Mouse (Mus musculus) forebrain, embryonic 15.5 days (tissue): ENCODE measurements around the gene Dmbx1. TPM values are rescaled to one million over a fixed set of nuclear protein-coding genes. Genes with fewer than 3 reads are reported as not detected.

Source experiments
- ATAC-seq: fragments of 200-750 bp; cut with Nextera tagmentation; replicated peaks from 2 replicates; pipeline ENCODE4 v1.8.0; 2017; ENCODE audit warnings: mild to moderate bottlenecking, moderate TSS enrichment, moderate library complexity
- H3K27ac ChIP-seq: fragments of 300-500 bp; sonication (generic); replicated peaks from 2 replicates; pipeline ENCODE4 v1.5.1; 2015; ENCODE audit warnings: mild to moderate bottlenecking, inconsistent platforms
- H3K27me3 ChIP-seq: fragments of 300-500 bp; sonication (generic); 2 replicates; pipeline ENCODE4 v1.6.1; 2015; ENCODE audit warnings: inconsistent platforms
- H3K36me3 ChIP-seq: fragments of 300-500 bp; sonication (generic); 2 replicates; pipeline ENCODE4 v1.6.1; 2015; ENCODE audit warnings: mild to moderate bottlenecking, inconsistent platforms
- H3K4me1 ChIP-seq: fragments of 300-500 bp; sonication (generic); 2 replicates; pipeline ENCODE4 v1.6.1; 2015; ENCODE audit warnings: inconsistent platforms
- H3K4me2 ChIP-seq: fragments of 300-500 bp; sonication (generic); replicated peaks from 2 replicates; pipeline ENCODE4 v1.6.1; 2015; ENCODE audit warnings: mild to moderate bottlenecking, inconsistent platforms
- H3K4me3 ChIP-seq: fragments of 300-500 bp; sonication (generic); 2 replicates; pipeline ENCODE4 v1.5.1; 2015; ENCODE audit warnings: mild to moderate bottlenecking, inconsistent platforms
- H3K9ac ChIP-seq: fragments of 300-500 bp; sonication (generic); replicated peaks from 2 replicates; pipeline ENCODE4 v1.6.1; 2015; ENCODE audit warnings: mild to moderate bottlenecking, inconsistent platforms
- H3K9me3 ChIP-seq: fragments of 300-500 bp; sonication (generic); 2 replicates; pipeline ENCODE4 v1.6.1; 2016; ENCODE audit warnings: inconsistent platforms
- WGBS: fragments of 180-500 bp; shearing (Covaris S2); methylation state at CpG from one replicate; pipeline ENCODE4 v1.1.7; 2015; ENCODE audit warnings: mixed read lengths; 5-methylcytosine and 5-hydroxymethylcytosine counted together
- polyA plus RNA-seq: library from polyadenylated mRNA; unstranded; fragments of >200 nt; fragmentation: Nextera tagmentation; extraction: Ambion mirVana; gene quantifications from 2 replicates; pipeline ENCODE4 v1.2.1, GENCODE M21; 2015

The Dmbx1 gene
- polyA plus RNA-seq, 1 experiment from 2014 or later: 0.23 TPM

- no peak for ATAC-seq
- Histone ChIP-seq H3K4me2 (no peak overlapping the region), H3K9ac (no peak overlapping the region), H3K27me3 (peaks cover 70% of the 10 kb centered on the region), H3K27ac (no peak overlapping the region), H3K9me3 (no peaks in the 10 kb centered on the region), H3K36me3 (no peaks in the 10 kb centered on the region), H3K4me3 (no peak overlapping the region), H3K4me1 (peaks cover 19% of the 10 kb centered on the region)
- WGBS: 74% methylated on average over 3 of the region's 3 CpGs
Observed at GRCm38 (mm10) chr4:115906791-115907190, 32.9 kb downstream of the Dmbx1 start.

GRCm38 (mm10) chr4:115905701-115906100, 34.0 kb downstream of the Dmbx1 start:
- peaks cover 19% of the 10 kb centered on the region for H3K4me1 ChIP-seq
- H3K27ac ChIP-seq: no peak overlapping the region
- H3K4me3 ChIP-seq: no peak overlapping the region
- H3K9ac ChIP-seq: no peak overlapping the region
- peaks cover 67% of the 10 kb centered on the region for H3K27me3 ChIP-seq
- no peak overlapping the region for H3K4me2 ChIP-seq
- no peaks in the 10 kb centered on the region for H3K36me3 ChIP-seq
- 3% methylated on average over 7 of the region's 7 CpGs for WGBS
- no peak for ATAC-seq
- no peaks in the 10 kb centered on the region for H3K9me3 ChIP-seq

- no peaks in the 10 kb centered on the region for H3K9me3 ChIP-seq
- H3K4me2 ChIP-seq: no peak overlapping the region
- no peak overlapping the region for H3K4me3 ChIP-seq
- no peaks in the 10 kb centered on the region for H3K36me3 ChIP-seq
- H3K27me3 ChIP-seq: peaks cover 73% of the 10 kb centered on the region
- WGBS: 2% methylated on average over 12 of the region's 12 CpGs
- no peak overlapping the region for H3K9ac ChIP-seq
- no peak for ATAC-seq
- H3K4me1 ChIP-seq: peaks cover 19% of the 10 kb centered on the region
- no peak overlapping the region for H3K27ac ChIP-seq
Observed at GRCm38 (mm10) chr4:115904375-115904774, 35.4 kb downstream of the Dmbx1 start.

- H3K4me2 ChIP-seq: no peak overlapping the region
- no peaks in the 10 kb centered on the region for H3K36me3 ChIP-seq
- 16% methylated on average over 5 of the region's 5 CpGs for WGBS
- H3K27me3 ChIP-seq: peaks cover 84% of the 10 kb centered on the region
- H3K4me1 ChIP-seq: peaks cover 17% of the 10 kb centered on the region
- no peaks in the 10 kb centered on the region for H3K9me3 ChIP-seq
- no peak overlapping the region for H3K4me3 ChIP-seq
- H3K27ac ChIP-seq: no peak overlapping the region
- no peak overlapping the region for H3K9ac ChIP-seq
- no peak for ATAC-seq
Observed at GRCm38 (mm10) chr4:115902816-115903215, 36.9 kb downstream of the Dmbx1 start.

- Histone ChIP-seq H3K9me3 (no peaks in the 10 kb centered on the region), H3K27me3 (peaks cover 55% of the 10 kb centered on the region), H3K27ac (no peak overlapping the region), H3K4me2 (peak overlapping the region; percentile 92), H3K4me3 (peak overlapping the region; percentile 46), H3K4me1 (peaks cover 8% of the 10 kb centered on the region), H3K9ac (peak overlapping the region; percentile 46), H3K36me3 (no peaks in the 10 kb centered on the region)
- peak; percentile 61 for ATAC-seq
- under 1% methylated on average over 56 of the region's 56 CpGs for WGBS
Observed at GRCm38 (mm10) chr4:115897901-115898631, 41.7 kb downstream of the Dmbx1 start.

GRCm38 (mm10) chr4:115894281-115894680, 45.4 kb downstream of the Dmbx1 start:
- Histone ChIP-seq H3K36me3 (no peaks in the 10 kb centered on the region), H3K27ac (no peak overlapping the region), H3K4me1 (peaks cover 16% of the 10 kb centered on the region), H3K9me3 (no peaks in the 10 kb centered on the region), H3K27me3 (peaks cover 51% of the 10 kb centered on the region), H3K9ac (no peak overlapping the region), H3K4me2 (no peak overlapping the region), H3K4me3 (no peak overlapping the region)
- WGBS: 8% methylated on average over 3 of the region's 3 CpGs
- no peak for ATAC-seq

- Histone ChIP-seq H3K27me3 (peaks cover 22% of the 10 kb centered on the region), H3K9ac (0 out of 2 replicates have a peak within 1 kb of the TSS, but pooled peaks have one; percentile 12), H3K4me2 (peak within 1 kb of the TSS; percentile 50), H3K9me3 (no peaks in the 10 kb centered on the region), H3K27ac (no peak within 1 kb of the TSS), H3K4me3 (peak within 1 kb of the TSS; percentile 29), H3K36me3 (no peaks in the 10 kb centered on the region), H3K4me1 (peaks cover 8% of the 10 kb centered on the region)
- 1% methylated on average over 30 of the region's 31 CpGs for WGBS
- ATAC-seq: 0 out of 2 replicates have a peak, but pooled peaks have one; percentile 7
Observed at GRCm38 (mm10) chr4:115890553-115890952, 49.2 kb downstream of the Dmbx1 start, which contains the start of gene 6430628N08Rik. 6430628N08Rik (plus strand) TSS chr4:115890665.

GRCm38 (mm10) chr4:115890066-115890465, 49.7 kb downstream of the Dmbx1 start:
- H3K9me3 ChIP-seq: no peaks in the 10 kb centered on the region
- no peaks in the 10 kb centered on the region for H3K36me3 ChIP-seq
- peaks cover 22% of the 10 kb centered on the region for H3K27me3 ChIP-seq
- H3K4me2 ChIP-seq: peak overlapping the region; percentile 50
- H3K27ac ChIP-seq: no peak overlapping the region
- 0 out of 2 replicates have a peak overlapping the region, but pooled peaks have one; percentile 12 for H3K9ac ChIP-seq
- H3K4me3 ChIP-seq: peak overlapping the region; percentile 29
- 7% methylated on average over 6 of the region's 6 CpGs for WGBS
- ATAC-seq: 0 out of 2 replicates have a peak, but pooled peaks have one; percentile 12
- H3K4me1 ChIP-seq: peaks cover 8% of the 10 kb centered on the region

GRCm38 (mm10) chr4:115886875-115887274, 52.9 kb downstream of the Dmbx1 start:
- Histone ChIP-seq H3K4me3 (no peak overlapping the region), H3K4me2 (no peak overlapping the region), H3K9ac (no peak overlapping the region), H3K36me3 (no peaks in the 10 kb centered on the region), H3K4me1 (peaks cover 8% of the 10 kb centered on the region), H3K9me3 (no peaks in the 10 kb centered on the region), H3K27me3 (peaks cover 20% of the 10 kb centered on the region), H3K27ac (no peak overlapping the region)
- no peak for ATAC-seq
- WGBS: 63% methylated on average over 1 of the region's 1 CpGs

- Histone ChIP-seq H3K27ac (peak overlapping the region; percentile 4; the same call in 1 of the 2 replicates), H3K4me3 (no peak overlapping the region), H3K9me3 (no peaks in the 10 kb centered on the region), H3K9ac (no peak overlapping the region), H3K27me3 (peaks cover 10% of the 10 kb centered on the region), H3K4me2 (no peak overlapping the region), H3K4me1 (peaks cover 18% of the 10 kb centered on the region), H3K36me3 (no peaks in the 10 kb centered on the region)
- 78% methylated on average over 3 of the region's 3 CpGs for WGBS
- ATAC-seq: peak; percentile 62; the same call in 1 of the 2 replicates
Observed at GRCm38 (mm10) chr4:115885846-115886245, 53.9 kb downstream of the Dmbx1 start.

- Histone ChIP-seq H3K27me3 (no peaks in the 10 kb centered on the region), H3K9me3 (no peaks in the 10 kb centered on the region), H3K4me2 (no peak within 1 kb of the TSS), H3K4me3 (no peak within 1 kb of the TSS), H3K4me1 (peaks cover 11% of the 10 kb centered on the region), H3K36me3 (no peaks in the 10 kb centered on the region), H3K27ac (no peak within 1 kb of the TSS), H3K9ac (no peak within 1 kb of the TSS)
- WGBS: 78% methylated on average over 6 of the region's 6 CpGs
- ATAC-seq: no peak
Observed at GRCm38 (mm10) chr4:115884022-115884421, 55.7 kb downstream of the Dmbx1 start, which contains the start of gene Kncn. Kncn (plus strand) TSS chr4:115884400.

GRCm38 (mm10) chr4:115882195-115882594, 57.5 kb downstream of the Dmbx1 start:
- Histone ChIP-seq H3K27ac (no peak overlapping the region), H3K4me1 (peaks cover 23% of the 10 kb centered on the region), H3K9ac (no peak overlapping the region), H3K4me3 (no peak overlapping the region), H3K9me3 (no peaks in the 10 kb centered on the region), H3K27me3 (no peaks in the 10 kb centered on the region), H3K36me3 (no peaks in the 10 kb centered on the region), H3K4me2 (no peak overlapping the region)
- no peak for ATAC-seq
- 69% methylated on average over 4 of the region's 4 CpGs for WGBS
